Comparison of ENCODE assay signal across 9 mouse cellular contexts in the genomic region with DNA sequence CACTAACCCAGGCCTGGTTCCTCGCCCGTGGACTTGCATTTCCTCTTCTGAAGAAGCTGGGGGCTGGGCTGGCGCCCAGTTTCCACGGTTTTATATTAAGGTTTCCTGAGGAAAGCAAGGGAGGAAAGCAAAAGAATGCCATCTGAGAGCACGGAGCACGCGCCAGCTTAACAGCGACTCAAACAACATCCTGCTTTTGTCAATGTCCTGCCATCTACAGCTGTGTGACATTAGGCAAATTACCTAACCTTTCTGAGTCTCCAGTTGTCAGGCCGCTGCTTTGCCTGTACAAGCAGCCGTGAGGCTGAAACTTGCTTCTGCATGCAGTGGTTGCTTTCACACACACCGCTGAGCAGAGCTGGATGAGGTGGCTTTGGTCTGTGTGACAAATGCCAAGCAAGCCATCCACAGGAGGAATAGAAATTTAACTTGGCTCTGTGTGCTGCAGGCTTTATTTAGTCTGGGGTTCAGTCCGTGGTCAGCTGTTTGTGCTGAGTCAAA. TPM values are rescaled to one million over a fixed set of nuclear protein-coding genes. Genes with fewer than 3 reads are reported as not detected.
DNase-seq lines count a peak whose midpoint lies in the region; ATAC-seq and TF ChIP-seq lines count a peak whose summit lies in the region.
"Had no signal": no experiment of that assay in that cellular context is flagged by ENCODE, and none has a peak within 500 bp of the region (broad histone marks: within the 10 kb centered on the region; RNA-seq: fewer than 3 reads in every experiment).

No protein-coding gene starts in this region.

- H3K4me3 ChIP-seq in hindbrain, embryonic 10.5 days, result no peak overlapping the region
- no peak overlapping the region for H3K4me3 ChIP-seq in hindbrain, embryonic 14.5 days (replicated peaks; ENCODE audit: low read length)
- peak overlapping the region; percentile 57 to 63 (median 60) for H3K4me3 ChIP-seq in CH12.LX (replicated peaks in 1 of 3; ENCODE audit: low read depth in 2 of 3, low read length in 2 of 3, poor library complexity in 1 of 3)
- no peak overlapping the region for H3K4me3 ChIP-seq in heart, embryonic 10.5 days
- H3K4me3 ChIP-seq in limb, embryonic 13.5 days, result no peak overlapping the region
- no peak overlapping the region for H3K4me3 ChIP-seq in stomach, embryonic 15.5 days (replicated peaks)
- H3K4me3 ChIP-seq in midbrain, embryonic 11.5 days (ENCODE audit: low read depth, low read length), result no peak overlapping the region

- no peak for TF ChIP-seq CTCF in CH12.LX (conservative IDR thresholded peaks at IDR 0.05 in 1 of 2, IDR thresholded peaks at IDR 0.05 in 1 of 2; ENCODE audit: low read depth in 2 of 2, low read length in 2 of 2)

- no peak for TF ChIP-seq EP300 in CH12.LX (IDR thresholded peaks at IDR 0.05; ENCODE audit: low read length)

- peak; percentile 59 for TF ChIP-seq POLR2A in CH12.LX (IDR thresholded peaks at IDR 0.05; ENCODE audit: low read depth, low read length)

- DNase-seq in hindbrain, embryonic 10.5 days (ENCODE audit: low spot score), result no peak
- no peak for DNase-seq in hindbrain, embryonic 14.5 days (ENCODE audit: low spot score)
- DNase-seq in CH12.LX (ENCODE audit: extremely low read depth), result peak; percentile 91
- no peak for DNase-seq in heart, embryonic 10.5 days (ENCODE audit: low spot score)
- DNase-seq in c-Kit-positive CD71-positive TER-119-positive erythroid progenitor cells, embryonic 14.5 days (ENCODE audit: low spot score), result no peak
- DNase-seq in midbrain, embryonic 11.5 days (ENCODE audit: low spot score, missing footprints), result no peak

- TF ChIP-seq RAD21 in CH12.LX (IDR thresholded peaks at IDR 0.05; ENCODE audit: low read depth, low read length), result no peak; the same call in 1 of the 2 replicates

- no peaks in the 10 kb centered on the region for H3K27me3 ChIP-seq in hindbrain, embryonic 10.5 days (ENCODE audit: insufficient read depth, poor library complexity, severe bottlenecking)
- H3K27me3 ChIP-seq in hindbrain, embryonic 14.5 days (ENCODE audit: control insufficient read depth, insufficient read depth, low read length), result no peaks in the 10 kb centered on the region
- H3K27me3 ChIP-seq in CH12.LX (replicated peaks), result no peaks in the 10 kb centered on the region
- no peaks in the 10 kb centered on the region for H3K27me3 ChIP-seq in heart, embryonic 10.5 days (ENCODE audit: insufficient read depth, poor library complexity, severe bottlenecking)
- no peaks in the 10 kb centered on the region for H3K27me3 ChIP-seq in limb, embryonic 13.5 days
- H3K27me3 ChIP-seq in stomach, embryonic 15.5 days (replicated peaks), result no peaks in the 10 kb centered on the region
- H3K27me3 ChIP-seq in midbrain, embryonic 11.5 days (ENCODE audit: control insufficient read depth, insufficient read depth, low read length), result no peaks in the 10 kb centered on the region

- H3K4me2 ChIP-seq in hindbrain, embryonic 14.5 days (replicated peaks), result no peak overlapping the region
- peak overlapping the region; percentile 57 for H3K4me2 ChIP-seq in CH12.LX (ENCODE audit: insufficient read depth, low read depth, poor library complexity, severe bottlenecking)
- no peak overlapping the region for H3K4me2 ChIP-seq in limb, embryonic 13.5 days (replicated peaks)
- H3K4me2 ChIP-seq in stomach, embryonic 15.5 days, result no peak overlapping the region
- no peak overlapping the region for H3K4me2 ChIP-seq in midbrain, embryonic 11.5 days

- ATAC-seq in hindbrain, embryonic 14.5 days (ENCODE audit: low FRiP score), result no peak
- no peak for ATAC-seq in limb, embryonic 13.5 days (ENCODE audit: low FRiP score, low read depth)
- ATAC-seq in stomach, embryonic 15.5 days (ENCODE audit: insufficient read depth, low FRiP score, low read depth), result no peak
- ATAC-seq in midbrain, embryonic 11.5 days (ENCODE audit: low FRiP score), result no peak

- no peaks in the 10 kb centered on the region for H3K79me2 ChIP-seq in CH12.LX (replicated peaks; ENCODE audit: control insufficient read depth, extremely low read depth, insufficient read depth, poor library complexity, severe bottlenecking)

- in situ Hi-C loops in CH12.LX (cut with MboI; ENCODE audit: low pct_ligation_motif_present, low pct_unique_long_range_greater_than_20kb, low sequenced_read_pairs), result loop anchor here (5.0 kb wide), 1 partner anchor 37 kb away; no protein-coding TSS in a partner anchor

- no peak overlapping the region for H3K9ac ChIP-seq in hindbrain, embryonic 14.5 days
- peak overlapping the region; percentile 79 for H3K9ac ChIP-seq in CH12.LX (ENCODE audit: insufficient read depth, low read depth)
- H3K9ac ChIP-seq in limb, embryonic 13.5 days, result no peak overlapping the region
- no peak overlapping the region for H3K9ac ChIP-seq in stomach, embryonic 15.5 days
- H3K9ac ChIP-seq in midbrain, embryonic 11.5 days (ENCODE audit: low read length), result no peak overlapping the region

- H3K27ac ChIP-seq in hindbrain, embryonic 10.5 days, result peak overlapping the region; percentile 68
- no peak overlapping the region for H3K27ac ChIP-seq in hindbrain, embryonic 14.5 days
- H3K27ac ChIP-seq in CH12.LX (ENCODE audit: insufficient read depth, low read depth), result peak overlapping the region; percentile 97
- peak overlapping the region; percentile 52; the same call in 1 of the 2 replicates for H3K27ac ChIP-seq in heart, embryonic 10.5 days
- peak overlapping the region; percentile 22; the same call in 1 of the 2 replicates for H3K27ac ChIP-seq in limb, embryonic 13.5 days
- 0 out of 2 replicates have a peak overlapping the region, but pooled peaks have one; percentile 12 for H3K27ac ChIP-seq in stomach, embryonic 15.5 days
- H3K27ac ChIP-seq in midbrain, embryonic 11.5 days (ENCODE audit: low read depth, low read length), result no peak overlapping the region

- no peaks in the 10 kb centered on the region for H3K36me3 ChIP-seq in hindbrain, embryonic 10.5 days
- H3K36me3 ChIP-seq in hindbrain, embryonic 14.5 days (replicated peaks; ENCODE audit: control insufficient read depth, insufficient read depth), result no peaks in the 10 kb centered on the region
- H3K36me3 ChIP-seq in CH12.LX (replicated peaks in 1 of 2; ENCODE audit: control insufficient read depth in 1 of 2, insufficient read depth in 1 of 2, low read length in 1 of 2), result peaks cover 0 to 6% of the 10 kb centered on the region in 2 experiments
- no peaks in the 10 kb centered on the region for H3K36me3 ChIP-seq in heart, embryonic 10.5 days
- H3K36me3 ChIP-seq in limb, embryonic 13.5 days, result no peaks in the 10 kb centered on the region; the same call in 1 of the 2 replicates
- H3K36me3 ChIP-seq in stomach, embryonic 15.5 days, result no peaks in the 10 kb centered on the region
- no peaks in the 10 kb centered on the region for H3K36me3 ChIP-seq in midbrain, embryonic 11.5 days (ENCODE audit: control insufficient read depth, insufficient read depth, low read length)

- H3K4me1 ChIP-seq in hindbrain, embryonic 10.5 days (replicated peaks), result peaks cover 19% of the 10 kb centered on the region
- H3K4me1 ChIP-seq in hindbrain, embryonic 14.5 days (replicated peaks; ENCODE audit: control insufficient read depth, insufficient read depth, low read length), result peaks cover 11% of the 10 kb centered on the region
- H3K4me1 ChIP-seq in CH12.LX (ENCODE audit: control insufficient read depth in 1 of 2, insufficient read depth in 2 of 2), result peaks cover 13 to 54% of the 10 kb centered on the region in 2 experiments
- H3K4me1 ChIP-seq in heart, embryonic 10.5 days, result peaks cover 27% of the 10 kb centered on the region
- peaks cover 24% of the 10 kb centered on the region for H3K4me1 ChIP-seq in limb, embryonic 13.5 days
- H3K4me1 ChIP-seq in stomach, embryonic 15.5 days, result peaks cover 23% of the 10 kb centered on the region
- peaks cover 11% of the 10 kb centered on the region for H3K4me1 ChIP-seq in midbrain, embryonic 11.5 days (ENCODE audit: control insufficient read depth, insufficient read depth, low read length)

- dilution Hi-C loops in CH12.LX (cut with MboI; ENCODE audit: extremely low pct_ligation_motif_present, extremely low pct_unique_long_range_greater_than_20kb, low sequenced_read_pairs), result no loop called here

- peaks cover 5% of the 10 kb centered on the region; the same call in 1 of the 2 replicates for H3K9me3 ChIP-seq in hindbrain, embryonic 10.5 days
- no peaks in the 10 kb centered on the region for H3K9me3 ChIP-seq in hindbrain, embryonic 14.5 days (ENCODE audit: control insufficient read depth, low read length)
- H3K9me3 ChIP-seq in CH12.LX (replicated peaks; ENCODE audit: low read length), result peaks cover 7% of the 10 kb centered on the region
- no peaks in the 10 kb centered on the region for H3K9me3 ChIP-seq in heart, embryonic 10.5 days
- H3K9me3 ChIP-seq in limb, embryonic 13.5 days, result no peaks in the 10 kb centered on the region
- no peaks in the 10 kb centered on the region for H3K9me3 ChIP-seq in stomach, embryonic 15.5 days
- H3K9me3 ChIP-seq in midbrain, embryonic 11.5 days (ENCODE audit: control insufficient read depth, low read length), result peaks cover 3% of the 10 kb centered on the region; the same call in 1 of the 2 replicates

- WGBS in hindbrain, embryonic 10.5 days, result 74% methylated on average over 12 of the region's 12 CpGs
- 70% methylated on average over 12 of the region's 12 CpGs for WGBS in hindbrain, embryonic 14.5 days
- WGBS in heart, embryonic 10.5 days, result 53% methylated on average over 12 of the region's 12 CpGs
- 70% methylated on average over 12 of the region's 12 CpGs for WGBS in limb, embryonic 13.5 days
- 61% methylated on average over 12 of the region's 12 CpGs for WGBS in stomach, embryonic 15.5 days
- WGBS in midbrain, embryonic 11.5 days, result 76% methylated on average over 12 of the region's 12 CpGs

RNA-seq across cellular contexts. Expression of a gene that starts 41.8 kb away (rescaled TPM):
- 41.8 and 47.2 TPM in 2 replicates for polyA plus RNA-seq in hindbrain, embryonic 10.5 days (2016; fragmentation: Nextera tagmentation; extraction: Ambion mirVana)
- polyA plus RNA-seq in hindbrain, embryonic 14.5 days (2014; fragmentation: Nextera tagmentation; extraction: Ambion mirVana), result 42.8 and 49.7 TPM in 2 replicates
- 20.4 and 35.4 TPM in 2 replicates for total RNA-seq in CH12.LX (2012; rRNA removed)
- total RNA-seq in CH12.LX (2014; rRNA removed), result 4.2 and 4.4 TPM in 2 replicates
- 29.7 and 44.8 TPM in 2 replicates for polyA plus RNA-seq in CH12.LX (2012; ENCODE audit: insufficient read length, low read depth)
- 37.7 and 42.4 TPM in 2 replicates for polyA plus RNA-seq in heart, embryonic 10.5 days (2016; fragmentation: Nextera tagmentation; extraction: Ambion mirVana)
- 40.4 and 42.2 TPM in 2 replicates for polyA plus RNA-seq in limb, embryonic 13.5 days (2015; fragmentation: Nextera tagmentation; extraction: Ambion mirVana)
- polyA plus RNA-seq in stomach, embryonic 15.5 days (2015; fragmentation: Nextera tagmentation; extraction: Ambion mirVana), result 34.6 and 38.1 TPM in 2 replicates
- 43.4 and 46.8 TPM in 2 replicates for polyA plus RNA-seq in midbrain, embryonic 11.5 days (2014; fragmentation: Nextera tagmentation; extraction: Ambion mirVana)

RNA-seq across cellular contexts. Expression of a gene that starts 48.8 kb away (rescaled TPM):
- polyA plus RNA-seq in hindbrain, embryonic 10.5 days (2016; fragmentation: Nextera tagmentation; extraction: Ambion mirVana), result not detected in 2 replicates
- not detected in 2 replicates for polyA plus RNA-seq in hindbrain, embryonic 14.5 days (2014; fragmentation: Nextera tagmentation; extraction: Ambion mirVana)
- total RNA-seq in CH12.LX (2012; rRNA removed) (not detected in 2 replicates), CH12.LX (2014; rRNA removed) (not detected in 2 replicates)
- polyA plus RNA-seq in CH12.LX (2012; ENCODE audit: insufficient read length, low read depth), result not detected in 2 replicates
- 0.11 TPM in 1 of 2 replicates, not detected in the other for polyA plus RNA-seq in heart, embryonic 10.5 days (2016; fragmentation: Nextera tagmentation; extraction: Ambion mirVana)
- polyA plus RNA-seq in limb, embryonic 13.5 days (2015; fragmentation: Nextera tagmentation; extraction: Ambion mirVana), result not detected in 2 replicates
- 0.12 TPM in 1 of 2 replicates, not detected in the other for polyA plus RNA-seq in stomach, embryonic 15.5 days (2015; fragmentation: Nextera tagmentation; extraction: Ambion mirVana)
- polyA plus RNA-seq in midbrain, embryonic 11.5 days (2014; fragmentation: Nextera tagmentation; extraction: Ambion mirVana), result not detected in 2 replicates
- total RNA-seq: heart, postnatal 36 days had no signal

Comparison
In these comparisons a context has a peak if more than half of its experiments do, and no peak if none do; other contexts are left out.
1. H3K27ac ChIP-seq: peak in hindbrain, embryonic 10.5 days (single experiment), CH12.LX (single experiment), heart, embryonic 10.5 days (single experiment), limb, embryonic 13.5 days (single experiment) and stomach, embryonic 15.5 days (single experiment); none in hindbrain, embryonic 14.5 days (single experiment) and midbrain, embryonic 11.5 days (single experiment).
2. H3K4me3 ChIP-seq: peak in CH12.LX (3 of 3); none in hindbrain, embryonic 10.5 days (single experiment), hindbrain, embryonic 14.5 days (single experiment), heart, embryonic 10.5 days (single experiment), limb, embryonic 13.5 days (single experiment), stomach, embryonic 15.5 days (single experiment) and midbrain, embryonic 11.5 days (single experiment).